Mouse (Mus musculus) lung, embryonic 14.5 days (tissue): ENCODE measurements around the gene Dgkq. TPM values are rescaled to one million over a fixed set of nuclear protein-coding genes. Genes with fewer than 3 reads are reported as not detected.

Experiments
- ATAC-seq: fragments of 200-750 bp; cut with Nextera tagmentation; 2 replicates; pipeline ENCODE4 v1.8.0; 2017; ENCODE audit warnings: mild to moderate bottlenecking, moderate TSS enrichment, moderate library complexity; ENCODE audit not compliant: insufficient read depth
- DNase-seq: peaks from one replicate; pipeline ENCODE4 v3.0.0-alpha.2; 2015
- H3K27ac ChIP-seq: fragments of 300-500 bp; sonication (generic); 2 replicates; pipeline ENCODE4 v1.5.1; 2014; ENCODE audit warnings: low read depth, mild to moderate bottlenecking, moderate library complexity
- H3K27me3 ChIP-seq: fragments of 300-500 bp; sonication (generic); 2 replicates; pipeline ENCODE4 v1.6.1; 2014; ENCODE audit warnings: low read length, control low read depth; ENCODE audit not compliant: insufficient read depth
- H3K36me3 ChIP-seq: fragments of 300-500 bp; sonication (generic); 2 replicates; pipeline ENCODE4 v1.6.1; 2014; ENCODE audit warnings: control low read depth; ENCODE audit not compliant: insufficient read depth
- H3K4me1 ChIP-seq: fragments of 300-500 bp; sonication (generic); 2 replicates; pipeline ENCODE4 v1.6.1; 2014; ENCODE audit warnings: antibody characterized with exemption, control low read depth; ENCODE audit not compliant: insufficient read depth
- H3K4me2 ChIP-seq: fragments of 300-500 bp; sonication (generic); 2 replicates; pipeline ENCODE4 v1.6.1; 2014; ENCODE audit warnings: mild to moderate bottlenecking
- H3K4me3 ChIP-seq: fragments of 300-500 bp; sonication (generic); 2 replicates; pipeline ENCODE4 v1.5.1; 2014; ENCODE audit warnings: low read depth, low read length
- H3K9ac ChIP-seq: fragments of 300-500 bp; sonication (generic); 2 replicates; pipeline ENCODE4 v1.6.1; 2014
- H3K9me3 ChIP-seq: fragments of 300-500 bp; sonication (generic); 2 replicates; pipeline ENCODE4 v1.6.1; 2016; ENCODE audit warnings: low read depth, low read length, control low read depth
- CTCF ChIP-seq: IDR thresholded peaks from 2 replicates; pipeline ENCODE4 v1.5.1; 2016; ENCODE audit warnings: antibody characterized with exemption, low read depth
- WGBS: fragments of 180-500 bp; shearing (Covaris S2); extraction: QIAGEN DNeasy Blood & Tissue Kit; methylation state at CpG from one replicate; pipeline ENCODE4 v1.1.7; 2014; 5-methylcytosine and 5-hydroxymethylcytosine counted together
- polyA plus RNA-seq: library from polyadenylated mRNA; unstranded; fragments of >200 nt; fragmentation: Nextera tagmentation; extraction: Ambion mirVana; gene quantifications from 2 replicates; pipeline ENCODE4 v1.2.1, GENCODE M21; 2014

Gene Dgkq
- polyA plus RNA-seq, result 8.7 and 12.1 TPM in 2 replicates

- Histone ChIP-seq H3K9me3 (no peaks in the 10 kb centered on the region), H3K27ac (peak within 1 kb of the TSS; percentile 89), H3K36me3 (peaks cover 21% of the 10 kb centered on the region), H3K27me3 (no peaks in the 10 kb centered on the region), H3K9ac (peak within 1 kb of the TSS; percentile 79), H3K4me3 (peak within 1 kb of the TSS; percentile 58), H3K4me1 (0 out of 2 replicates have a peak, but pooled peaks cover 4% of the 10 kb centered on the region), H3K4me2 (peak within 1 kb of the TSS; percentile 86)
- DNase-seq, result peak; percentile 90
- TF ChIP-seq CTCF, result peak; percentile 70
- peak; percentile 88 for ATAC-seq
- 6% methylated on average over 43 of the region's 43 CpGs for WGBS
These were observed at the start of gene Dgkq for GRCm38 (mm10) chr5:108668977-108669936. TSS of gene Dgkq (minus strand) at chr5:108669672.

DNA sequence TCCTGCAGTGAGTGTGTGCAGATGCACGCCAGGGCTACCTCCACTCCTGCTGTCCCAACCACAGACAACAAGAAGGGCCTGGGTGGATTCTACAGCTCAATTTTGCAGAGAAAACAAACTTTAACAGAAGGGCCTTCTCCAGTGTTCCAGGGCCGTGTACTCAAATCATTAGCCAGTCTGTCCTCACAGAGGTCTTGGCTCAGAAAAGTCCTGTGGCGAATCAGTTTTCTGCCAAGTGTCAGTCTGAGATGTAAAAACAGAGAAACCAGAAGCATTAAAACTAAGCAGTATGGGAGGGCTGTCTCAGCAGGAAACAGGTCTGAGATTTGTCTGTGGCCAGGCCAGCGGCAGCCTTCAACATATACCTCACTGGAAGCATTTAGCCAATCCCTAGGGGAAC is 48.6 kb upstream of the Dgkq start:
- ATAC-seq, result no peak
- H3K9ac ChIP-seq, result no peak overlapping the region
- 41% methylated on average over 4 of the region's 4 CpGs for WGBS

GRCm38 (mm10) chr5:108715974-108716373 is 46.5 kb upstream of the Dgkq start:
- H3K9ac ChIP-seq, result no peak overlapping the region
- no peaks in the 10 kb centered on the region for H3K9me3 ChIP-seq
- H3K4me1 ChIP-seq, result no peaks in the 10 kb centered on the region
- WGBS, result 67% methylated on average over 1 of the region's 1 CpGs
- no peaks in the 10 kb centered on the region for H3K27me3 ChIP-seq
- H3K4me3 ChIP-seq, result no peak overlapping the region
- ATAC-seq, result no peak
- H3K27ac ChIP-seq, result no peak overlapping the region
- H3K4me2 ChIP-seq, result no peak overlapping the region
- no peaks in the 10 kb centered on the region for H3K36me3 ChIP-seq
- no peak for TF ChIP-seq CTCF
- no peak for DNase-seq

More for the DNA sequence above, 48.6 kb upstream of the Dgkq start:
- Histone ChIP-seq H3K4me3 (no peak overlapping the region), H3K4me2 (no peak overlapping the region), H3K36me3 (no peaks in the 10 kb centered on the region), H3K9me3 (no peaks in the 10 kb centered on the region), H3K27me3 (no peaks in the 10 kb centered on the region), H3K4me1 (no peaks in the 10 kb centered on the region), H3K27ac (no peak overlapping the region)
- TF ChIP-seq CTCF, result no peak
- no peak for DNase-seq

GRCm38 (mm10) chr5:108714149-108714548 is 44.7 kb upstream of the Dgkq start:
- no peak overlapping the region for H3K4me3 ChIP-seq
- no peaks in the 10 kb centered on the region for H3K27me3 ChIP-seq
- H3K4me1 ChIP-seq, result no peaks in the 10 kb centered on the region
- 61% methylated on average over 6 of the region's 6 CpGs for WGBS
- no peak for TF ChIP-seq CTCF
- no peaks in the 10 kb centered on the region for H3K36me3 ChIP-seq
- H3K9ac ChIP-seq, result no peak overlapping the region
- ATAC-seq (peak; percentile 47; the same call in 1 of the 2 replicates), DNase-seq (peak; percentile 19)
- H3K9me3 ChIP-seq, result no peaks in the 10 kb centered on the region
- H3K4me2 ChIP-seq, result no peak overlapping the region
- H3K27ac ChIP-seq, result peak overlapping the region; percentile 16; the same call in 1 of the 2 replicates

GRCm38 (mm10) chr5:108713691-108714090 is 44.2 kb upstream of the Dgkq start:
- H3K27ac ChIP-seq, result peak overlapping the region; percentile 16; the same call in 1 of the 2 replicates
- DNase-seq, result no peak
- no peak overlapping the region for H3K9ac ChIP-seq
- no peaks in the 10 kb centered on the region for H3K9me3 ChIP-seq
- ATAC-seq, result no peak
- no peak for TF ChIP-seq CTCF
- no peaks in the 10 kb centered on the region for H3K27me3 ChIP-seq
- no peak overlapping the region for H3K4me3 ChIP-seq
- H3K36me3 ChIP-seq, result no peaks in the 10 kb centered on the region
- no peak overlapping the region for H3K4me2 ChIP-seq
- no peaks in the 10 kb centered on the region for H3K4me1 ChIP-seq

GRCm38 (mm10) chr5:108713096-108713495 is 43.6 kb upstream of the Dgkq start:
- no peak for TF ChIP-seq CTCF
- no peak overlapping the region for H3K4me2 ChIP-seq
- 77% methylated on average over 2 of the region's 2 CpGs for WGBS
- no peaks in the 10 kb centered on the region for H3K36me3 ChIP-seq
- no peak overlapping the region for H3K4me3 ChIP-seq
- H3K4me1 ChIP-seq, result no peaks in the 10 kb centered on the region
- ATAC-seq, result no peak
- H3K9me3 ChIP-seq, result no peaks in the 10 kb centered on the region
- no peak overlapping the region for H3K9ac ChIP-seq
- H3K27me3 ChIP-seq, result no peaks in the 10 kb centered on the region
- H3K27ac ChIP-seq, result no peak overlapping the region
- no peak for DNase-seq

DNA sequence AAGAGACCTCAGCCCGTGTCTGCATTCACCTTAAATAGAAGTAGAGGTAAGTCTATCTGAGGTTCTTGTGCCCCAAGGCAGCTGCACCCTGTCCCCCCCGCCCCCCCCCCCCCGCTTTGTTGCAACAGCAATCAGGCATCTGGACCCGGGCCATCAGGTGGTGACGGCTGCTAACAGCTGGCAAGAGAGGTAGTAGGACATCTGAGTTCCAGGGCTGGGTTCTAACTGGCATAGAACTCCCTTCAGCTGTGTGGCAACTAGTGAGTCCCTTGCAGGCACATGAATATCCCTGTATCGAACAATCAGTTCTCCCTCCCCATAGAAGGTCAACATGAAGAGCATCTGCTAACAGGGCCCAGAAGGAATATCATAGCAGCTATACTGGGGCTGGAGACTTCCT is 42.5 kb upstream of the Dgkq start:
- 76% methylated on average over 6 of the region's 6 CpGs for WGBS

More for the DNA sequence above, 42.5 kb upstream of the Dgkq start:
- Histone ChIP-seq H3K9me3 (no peaks in the 10 kb centered on the region), H3K9ac (no peak overlapping the region), H3K4me1 (no peaks in the 10 kb centered on the region), H3K4me2 (no peak overlapping the region), H3K27me3 (no peaks in the 10 kb centered on the region), H3K4me3 (no peak overlapping the region), H3K27ac (no peak overlapping the region), H3K36me3 (peaks cover 6% of the 10 kb centered on the region)
- no peak for ATAC-seq
- TF ChIP-seq CTCF, result no peak
- no peak for DNase-seq
